Mouse (Mus musculus) kidney, adult 2 months (tissue): ENCODE measurements around the gene Arhgap25.

ENCODE experiments used
- CTCF ChIP-seq: fragments of 200-500 bp; conservative IDR thresholded peaks from 2 replicates; pipeline ENCODE4 v1.5.1; 2011; ENCODE audit warnings: low read depth, mild to moderate bottlenecking, control low read depth, low read length, moderate library complexity, mixed read lengths; ENCODE audit not compliant: insufficient read depth, insufficient read length
- POLR2A ChIP-seq: fragments of 200-500 bp; IDR thresholded peaks from one replicate; pipeline ENCODE4 v1.6.1; 2011; ENCODE audit warnings: low read depth, low read length, control low read depth

- TF ChIP-seq CTCF (no peak), POLR2A (no peak)
Observed at GRCm38 (mm10) chr6:87496143-87496542, 36.9 kb downstream of the Arhgap25 start.
